Mouse (Mus musculus) frontal cortex, postnatal 14 days (tissue): ENCODE measurements at regions not wholly inside any gene's neighbourhood (a gene's known extent, or its start where the extent isn't known, plus 50 kb on each side); places are given as distances from the start of the nearest gene placed in this dataset.
A peak's percentile ranks its signal among the peaks of the same experiment; 100 is the strongest.

Experiments used
- DNase-seq, 2 experiments: peaks; one replicate each; pipeline ENCODE4 v3.0.0; 2022; ENCODE audit warnings: low spot score in 2 of 2

- no peak for DNase-seq
These were observed 169.7 kb upstream of the Serpine2 start for GRCm38 (mm10) chr1:80030635-80031034.

DNA sequence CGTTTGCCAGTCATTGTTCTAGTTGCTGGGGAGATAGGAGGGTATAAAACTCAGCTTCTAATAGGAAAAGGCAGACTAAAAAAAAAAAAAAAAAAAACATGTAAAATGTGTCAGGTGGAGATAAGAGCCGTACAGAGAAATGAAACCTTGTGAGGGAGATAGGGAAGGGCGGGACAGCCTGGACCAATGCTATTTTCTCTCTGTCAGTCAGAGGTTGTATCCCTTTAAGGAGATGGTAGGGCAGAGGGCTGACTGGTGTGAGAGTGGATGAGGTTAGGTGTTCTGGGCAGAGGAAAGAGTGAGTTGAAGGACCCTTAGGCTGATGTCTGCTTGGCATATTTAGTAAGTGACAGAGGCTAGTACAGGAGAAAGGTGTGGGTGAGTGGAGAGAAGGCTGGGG lies 169.2 kb upstream of the Serpine2 start:
- no peak for DNase-seq

GRCm38 (mm10) chr1:80025863-80026616 lies 165.1 kb upstream of the Serpine2 start:
- no peak for DNase-seq

- no peak for DNase-seq
These were observed 162.6 kb upstream of the Serpine2 start for GRCm38 (mm10) chr1:80023518-80024095.

DNA sequence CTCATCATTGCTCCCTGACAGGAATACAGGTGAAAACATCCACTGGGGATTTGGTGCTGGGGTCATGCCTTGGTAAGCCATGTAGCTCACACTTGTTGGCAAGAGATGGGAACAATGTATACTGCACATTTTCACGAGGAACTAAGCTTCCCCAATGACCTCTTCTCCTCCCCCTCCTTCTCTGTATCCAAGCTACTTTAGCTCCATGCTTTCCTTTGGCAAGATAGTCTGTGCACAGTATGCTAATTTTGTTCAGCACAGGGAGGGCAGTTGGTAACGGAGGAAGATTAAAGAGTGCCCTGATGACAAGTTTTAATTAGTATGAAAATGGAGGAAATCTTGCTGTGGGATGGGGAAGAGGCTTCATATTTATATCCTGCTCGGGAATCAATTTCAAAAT lies 160.9 kb upstream of the Serpine2 start:
- DNase-seq: no peak

DNA sequence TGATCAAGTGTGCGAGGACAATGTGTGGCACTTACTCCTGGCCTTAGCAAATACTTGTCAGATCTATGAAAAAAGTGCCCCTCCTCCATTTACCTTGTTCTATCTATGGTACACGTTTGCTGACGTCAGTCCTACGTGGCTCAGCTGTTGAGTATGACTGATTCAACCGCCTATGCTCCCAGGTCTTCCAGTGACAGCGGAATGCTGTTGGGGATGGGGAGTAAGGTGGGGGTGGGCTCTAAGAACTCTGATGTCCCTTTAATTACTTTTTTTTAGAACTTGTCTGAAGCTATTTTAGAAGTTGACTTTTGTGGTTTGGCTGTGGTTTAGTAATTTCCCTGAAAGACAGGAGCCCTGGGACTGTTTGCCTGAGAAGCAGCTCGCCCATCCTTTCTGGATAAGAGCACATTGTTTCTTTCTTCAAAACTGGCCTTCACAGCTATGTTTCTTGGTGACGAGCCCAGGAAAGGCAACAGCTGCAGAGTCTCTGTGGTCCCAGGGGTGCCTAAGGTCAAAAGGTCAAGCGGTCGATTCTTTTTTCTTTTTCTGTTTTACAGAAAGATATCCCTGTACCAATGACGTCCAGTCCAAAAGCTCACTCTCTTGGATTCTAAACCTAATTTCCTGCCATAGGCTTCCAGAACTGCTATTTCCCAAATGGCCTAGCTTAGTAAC lies 157.5 kb upstream of the Serpine2 start:
- DNase-seq: no peak

GRCm38 (mm10) chr1:80015474-80015873 lies 154.5 kb upstream of the Serpine2 start:
- DNase-seq: no peak

DNA sequence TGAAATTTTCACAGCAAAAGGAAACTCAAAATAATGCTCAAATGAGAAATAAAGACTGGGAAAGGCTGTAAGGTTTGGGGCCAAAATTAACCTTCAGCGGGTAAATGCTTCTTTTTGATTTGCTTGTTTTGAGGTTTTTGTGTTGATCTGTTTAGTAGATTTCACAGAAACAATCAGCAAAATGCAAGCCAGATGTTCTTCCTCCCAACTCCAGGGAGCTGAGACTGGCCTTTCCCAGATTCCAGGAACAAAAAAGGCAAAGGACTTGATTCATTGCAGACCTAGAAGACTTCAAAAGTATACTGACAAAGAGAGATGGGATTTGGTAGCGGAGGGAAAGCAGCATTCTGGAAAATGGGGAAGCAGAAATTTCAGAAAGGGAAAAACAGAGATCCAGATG lies 153.6 kb upstream of the Serpine2 start:
- DNase-seq: no peak

DNA sequence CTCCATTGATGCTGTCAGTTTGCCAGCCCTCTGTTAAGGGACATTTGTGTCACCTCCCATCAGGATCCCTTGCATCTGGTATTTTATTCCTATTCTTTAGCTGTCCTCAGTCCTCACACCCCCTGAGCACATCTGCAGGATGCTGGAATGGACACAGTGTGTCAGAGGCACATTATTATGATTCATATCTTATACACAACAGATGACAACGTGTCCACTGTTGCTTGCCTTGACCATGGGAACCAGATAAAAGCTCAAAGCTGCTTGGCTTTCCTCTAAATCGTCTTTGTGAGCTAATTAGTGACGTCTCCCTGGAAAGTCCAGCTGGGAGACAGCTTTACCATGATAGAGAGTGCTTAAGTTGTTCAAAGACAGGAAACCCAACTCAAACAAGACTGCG lies 149.7 kb upstream of the Serpine2 start:
- no peak for DNase-seq

DNA sequence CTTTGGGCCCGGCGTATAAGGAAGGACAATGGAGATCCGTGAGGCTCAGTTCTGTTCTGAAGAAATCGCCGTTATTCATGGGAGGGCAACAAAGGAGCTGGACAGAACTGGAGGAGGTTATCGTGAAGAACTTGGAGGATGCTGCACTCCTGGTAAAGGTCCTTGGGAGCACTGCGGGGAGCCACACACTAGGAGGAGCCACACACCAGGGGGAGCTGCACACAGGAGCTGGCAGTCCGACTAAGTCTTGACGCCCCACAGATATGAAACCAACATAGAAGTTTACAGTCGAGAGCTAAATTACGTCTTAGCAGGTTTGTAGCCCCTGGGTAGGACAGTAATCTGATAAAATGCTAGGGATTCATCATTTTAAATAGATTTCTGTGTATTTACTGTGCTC lies 138.1 kb upstream of the Serpine2 start:
- no peak for DNase-seq

- no peak for DNase-seq
These were observed 136.9 kb upstream of the Serpine2 start for GRCm38 (mm10) chr1:79997911-79998310.

DNA sequence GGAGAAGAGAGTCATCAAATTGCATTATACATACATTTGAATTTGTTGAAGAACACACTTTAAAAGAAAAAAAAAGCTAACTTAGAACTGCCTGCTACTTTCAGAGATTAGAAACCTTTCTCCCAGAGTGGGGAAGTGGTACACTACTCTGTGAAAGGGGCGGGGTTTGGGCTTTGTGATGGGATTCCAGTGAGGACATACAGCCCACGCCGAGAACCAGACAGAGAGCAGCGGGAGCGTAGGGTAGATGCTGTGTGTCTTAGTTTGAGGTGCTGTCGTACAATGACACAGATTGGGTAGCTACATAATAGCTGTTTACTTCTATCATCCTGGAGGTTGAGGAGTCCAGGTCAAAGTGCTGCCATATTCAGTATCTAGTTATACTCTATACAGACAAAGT lies 136.5 kb upstream of the Serpine2 start:
- no peak for DNase-seq

DNA sequence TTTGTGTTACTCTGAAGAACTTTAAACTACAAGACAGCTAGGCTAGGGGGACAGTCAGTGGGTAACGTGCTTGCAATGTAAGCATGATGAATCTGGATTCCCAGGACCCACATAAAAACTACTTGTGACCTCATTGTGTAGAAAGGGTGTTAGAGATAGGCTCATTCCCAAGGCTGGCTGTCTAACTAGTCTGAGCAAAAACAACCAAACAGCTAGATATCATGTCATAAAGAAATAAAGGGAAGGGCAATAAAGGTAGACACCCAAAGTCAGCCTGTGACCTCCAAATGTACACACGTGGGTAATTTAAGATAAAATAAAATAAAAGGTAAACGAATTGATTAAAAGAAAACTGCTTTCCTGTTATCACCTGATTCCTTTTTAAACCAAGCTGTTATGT lies 123.7 kb upstream of the Serpine2 start:
- no peak for DNase-seq

GRCm38 (mm10) chr1:79982678-79983280 lies 121.8 kb upstream of the Serpine2 start:
- no peak for DNase-seq

- no peak for DNase-seq
These were observed 118.9 kb upstream of the Serpine2 start for GRCm38 (mm10) chr1:79979863-79980262.

DNA sequence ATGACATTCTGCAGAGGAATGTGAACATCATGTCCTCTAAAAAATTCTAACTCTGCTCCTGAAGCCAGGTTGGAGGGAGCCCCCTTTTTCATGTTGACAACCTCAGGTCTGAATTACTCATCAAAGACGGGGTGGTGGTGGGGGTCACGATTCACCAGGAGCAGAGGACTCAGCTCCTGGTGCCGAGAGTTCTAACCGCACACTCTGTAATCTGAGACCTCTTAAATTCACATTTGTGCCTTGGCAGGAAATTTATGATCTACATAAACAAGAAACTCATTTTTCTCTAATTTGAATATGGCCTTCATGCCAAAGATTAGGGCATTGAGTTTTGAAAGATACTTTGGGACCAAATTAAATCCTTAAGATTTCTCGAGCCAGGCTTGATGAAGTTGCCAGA lies 117.2 kb upstream of the Serpine2 start:
- no peak for DNase-seq

- DNase-seq: peak in 1 of 2 experiments; percentile 15
These were observed 95.1 kb upstream of the Serpine2 start for GRCm38 (mm10) chr1:79956121-79956520.

GRCm38 (mm10) chr1:79944231-79944630 lies 83.3 kb upstream of the Serpine2 start:
- no peak for DNase-seq

- no peak for DNase-seq
These were observed 71.5 kb upstream of the Serpine2 start for GRCm38 (mm10) chr1:79932435-79932834.

DNA sequence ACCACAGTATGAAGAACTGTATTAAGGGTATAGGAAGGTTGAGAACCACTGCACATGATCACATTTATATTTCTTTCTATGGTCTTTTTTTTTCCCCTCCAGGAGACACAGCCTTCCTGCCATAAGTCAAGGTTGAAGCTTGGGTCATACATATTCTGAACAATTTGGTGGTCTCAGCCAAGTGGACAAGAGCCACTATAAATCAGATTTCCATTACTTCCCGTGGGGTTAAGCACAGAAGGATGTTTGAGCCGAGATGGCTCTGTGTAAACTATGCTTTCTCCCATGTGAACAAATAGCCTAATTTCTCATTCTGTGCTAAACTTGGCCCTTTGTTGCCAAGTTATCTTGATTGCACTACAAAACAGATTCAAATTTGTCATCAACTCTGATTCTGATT lies 66.8 kb upstream of the Serpine2 start:
- no peak for DNase-seq

DNA sequence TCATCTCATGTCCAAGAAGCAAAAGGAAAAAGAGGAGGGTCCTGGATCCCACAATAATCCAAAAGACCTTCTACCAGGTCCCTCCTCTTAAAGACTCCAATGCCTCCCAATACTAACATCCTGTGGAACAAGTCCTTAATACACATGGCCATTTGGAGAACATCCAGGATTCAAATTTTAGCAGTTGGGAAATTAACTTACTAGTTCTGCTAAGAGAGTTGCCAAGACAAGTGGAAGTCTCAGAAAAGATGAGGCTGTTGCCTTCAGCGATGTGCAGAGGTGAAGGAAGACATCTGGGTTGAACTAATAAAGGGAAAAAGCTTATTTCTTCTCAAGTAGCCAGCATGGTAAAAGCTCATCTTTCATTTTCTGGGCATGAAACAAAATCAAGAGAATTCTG lies 64.8 kb upstream of the Serpine2 start:
- no peak for DNase-seq

- no peak for DNase-seq
These were observed 60.9 kb upstream of the Serpine2 start for GRCm38 (mm10) chr1:79921890-79922289.

DNA sequence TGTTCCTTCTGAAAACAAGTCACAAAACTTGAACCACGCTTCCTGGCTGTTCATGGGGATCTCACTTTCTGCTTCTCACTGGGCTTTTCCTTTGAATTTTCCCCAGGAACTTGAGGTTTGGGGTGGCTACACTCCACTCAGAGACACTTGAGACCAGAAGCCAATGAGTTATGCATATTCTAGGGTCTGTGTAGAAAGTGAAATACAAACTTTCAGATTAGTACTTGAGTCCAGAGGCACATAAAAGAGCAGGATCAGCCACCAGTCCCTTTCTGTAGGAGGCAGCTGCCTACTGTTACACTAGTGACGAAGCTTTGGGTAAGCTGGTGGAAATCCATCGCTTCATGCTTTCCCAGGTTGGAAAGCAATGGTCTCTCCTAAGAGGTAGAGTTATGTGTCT lies 60.4 kb upstream of the Serpine2 start:
- DNase-seq: no peak
